Mouse (Mus musculus) neural tube, embryonic 15.5 days (tissue): ENCODE results near the gene Cnp. TPM values are rescaled to one million over a fixed set of nuclear protein-coding genes. Genes with fewer than 3 reads are reported as not detected.

Experiments used
- ATAC-seq: fragments of 200-750 bp; cut with Nextera tagmentation; 2 replicates; pipeline ENCODE4 v1.8.0; 2017; ENCODE audit warnings: mild to moderate bottlenecking, moderate TSS enrichment, moderate library complexity; ENCODE audit not compliant: low FRiP score
- H3K27ac ChIP-seq: fragments of 300-500 bp; sonication (generic); replicated peaks from 2 replicates; pipeline ENCODE4 v1.5.1; 2015; ENCODE audit warnings: mild to moderate bottlenecking, inconsistent platforms
- H3K27me3 ChIP-seq: fragments of 300-500 bp; sonication (generic); replicated peaks from 2 replicates; pipeline ENCODE4 v1.6.1; 2015; ENCODE audit warnings: inconsistent platforms
- H3K36me3 ChIP-seq: fragments of 300-500 bp; sonication (generic); 2 replicates; pipeline ENCODE4 v1.6.1; 2015; ENCODE audit warnings: inconsistent platforms
- H3K4me1 ChIP-seq: fragments of 300-500 bp; sonication (generic); 2 replicates; pipeline ENCODE4 v1.6.1; 2015; ENCODE audit warnings: inconsistent platforms
- H3K4me2 ChIP-seq: fragments of 300-500 bp; sonication (generic); 2 replicates; pipeline ENCODE4 v1.6.1; 2015; ENCODE audit warnings: inconsistent platforms, mild to moderate bottlenecking, moderate library complexity
- H3K4me3 ChIP-seq: fragments of 300-500 bp; sonication (generic); replicated peaks from 2 replicates; pipeline ENCODE4 v1.5.1; 2015; ENCODE audit warnings: mild to moderate bottlenecking, inconsistent platforms
- H3K9ac ChIP-seq: fragments of 300-500 bp; sonication (generic); replicated peaks from 2 replicates; pipeline ENCODE4 v1.6.1; 2015; ENCODE audit warnings: mild to moderate bottlenecking, inconsistent platforms
- H3K9me3 ChIP-seq: fragments of 300-500 bp; sonication (generic); replicated peaks from 2 replicates; pipeline ENCODE4 v1.6.1; 2016; ENCODE audit warnings: inconsistent platforms
- WGBS: fragments of 180-500 bp; shearing (Covaris S2); methylation state at CpG from one replicate; pipeline ENCODE4 v1.1.7; 2015; ENCODE audit warnings: mixed read lengths; 5-methylcytosine and 5-hydroxymethylcytosine counted together
- polyA plus RNA-seq: library from polyadenylated mRNA; unstranded; fragments of >200 nt; fragmentation: Nextera tagmentation; extraction: Ambion mirVana; gene quantifications from 2 replicates; pipeline ENCODE4 v1.2.1, GENCODE M21; 2015

The Cnp gene
- polyA plus RNA-seq, 1 experiment from 2014 or later = 62.0 TPM

DNA sequence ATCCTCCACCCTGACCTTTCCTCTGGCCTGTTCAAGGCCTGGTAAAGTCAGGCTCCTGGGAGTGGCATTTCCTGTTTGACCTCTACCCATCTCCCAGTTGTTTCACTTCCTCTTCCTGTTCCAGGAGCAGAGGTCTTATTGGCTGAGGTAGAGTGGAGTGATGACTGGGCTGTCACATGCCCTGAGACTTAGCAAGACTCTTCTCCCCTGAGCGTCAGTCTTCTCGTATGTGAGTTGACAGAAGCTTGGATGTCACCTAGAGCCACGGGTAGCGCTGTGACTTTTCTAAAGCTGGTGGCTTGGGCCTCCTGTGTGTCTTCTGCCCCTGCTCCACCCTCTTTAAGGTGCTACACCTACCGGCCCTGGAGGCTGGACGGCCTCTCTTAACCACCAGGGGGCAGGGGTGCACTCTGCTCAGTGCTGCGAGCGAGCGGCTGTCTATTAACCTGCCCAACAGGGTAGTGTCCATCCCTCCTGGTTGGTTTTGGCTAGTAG is 52.0 kb downstream of the Cnp start:
- H3K4me2 ChIP-seq = no peak overlapping the region
- H3K4me1 ChIP-seq = peaks cover 36% of the 10 kb centered on the region
- no peak overlapping the region for H3K27ac ChIP-seq
- 26% methylated on average over 9 of the region's 9 CpGs for WGBS
- H3K9ac ChIP-seq = no peak overlapping the region
- H3K9me3 ChIP-seq = no peaks in the 10 kb centered on the region
- peaks cover 22% of the 10 kb centered on the region for H3K36me3 ChIP-seq
- H3K4me3 ChIP-seq = no peak overlapping the region
- H3K27me3 ChIP-seq = no peaks in the 10 kb centered on the region
- ATAC-seq = 0 out of 2 replicates have a peak, but pooled peaks have one; percentile 32

DNA sequence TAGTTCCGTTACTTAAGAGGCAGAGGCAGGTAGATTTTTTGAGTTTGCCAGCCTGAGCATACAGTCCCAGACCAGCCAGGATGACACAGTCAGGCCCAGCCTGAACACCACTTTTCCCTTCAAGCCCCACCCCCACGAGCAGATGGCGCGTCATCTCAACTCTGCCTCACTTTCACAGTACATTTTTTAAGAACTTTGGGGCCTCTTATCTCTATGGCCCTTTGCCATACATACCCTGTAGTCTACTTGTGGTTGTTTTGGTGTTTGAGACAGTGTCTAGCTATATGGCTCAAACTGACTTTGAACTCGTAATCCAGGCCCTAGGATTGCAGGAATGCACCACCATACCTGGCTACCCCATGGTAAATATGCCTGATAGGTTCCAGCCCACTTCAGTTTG is 53.4 kb downstream of the Cnp start:
- H3K4me1 ChIP-seq = peaks cover 31% of the 10 kb centered on the region
- WGBS = 89% methylated on average over 5 of the region's 5 CpGs
- H3K4me3 ChIP-seq = no peak overlapping the region
- no peaks in the 10 kb centered on the region for H3K9me3 ChIP-seq
- no peaks in the 10 kb centered on the region for H3K27me3 ChIP-seq
- H3K27ac ChIP-seq = no peak overlapping the region; the same call in 1 of the 2 replicates
- peaks cover 22% of the 10 kb centered on the region for H3K36me3 ChIP-seq
- no peak overlapping the region for H3K4me2 ChIP-seq
- no peak overlapping the region for H3K9ac ChIP-seq
- no peak for ATAC-seq

DNA sequence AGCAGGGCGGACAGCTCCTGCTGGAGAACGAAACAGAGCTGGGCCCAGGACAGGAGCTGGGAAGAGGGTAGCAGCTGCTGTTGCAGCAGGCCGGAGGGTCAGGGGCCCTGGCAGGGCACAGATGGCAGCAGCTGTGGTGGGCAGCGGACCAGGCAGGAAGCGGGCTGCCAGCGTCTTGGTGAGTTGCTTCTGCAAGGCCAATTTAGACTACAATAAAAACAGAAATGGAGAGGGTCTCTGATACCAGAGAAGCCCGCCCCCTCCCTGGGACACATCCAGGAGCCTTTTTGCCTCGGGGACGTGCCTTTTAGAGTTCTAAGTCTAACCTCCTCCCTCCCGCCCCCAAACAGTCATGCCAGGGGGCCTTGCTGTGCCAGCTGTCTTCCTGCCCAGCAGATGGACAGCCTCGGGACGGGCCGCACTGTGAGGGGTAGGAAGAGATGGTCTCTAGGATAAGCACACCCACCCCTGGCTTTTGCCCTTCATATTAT is 54.2 kb downstream of the Cnp start:
- Histone ChIP-seq H3K9me3 (no peaks in the 10 kb centered on the region), H3K36me3 (peaks cover 22% of the 10 kb centered on the region), H3K27ac (no peak overlapping the region; the same call in 1 of the 2 replicates), H3K4me1 (peaks cover 23% of the 10 kb centered on the region), H3K4me2 (no peak overlapping the region), H3K9ac (0 out of 2 replicates have a peak overlapping the region, but pooled peaks have one; percentile 10), H3K27me3 (no peaks in the 10 kb centered on the region), H3K4me3 (no peak overlapping the region)
- no peak for ATAC-seq
- 22% methylated on average over 13 of the region's 13 CpGs for WGBS

DNA sequence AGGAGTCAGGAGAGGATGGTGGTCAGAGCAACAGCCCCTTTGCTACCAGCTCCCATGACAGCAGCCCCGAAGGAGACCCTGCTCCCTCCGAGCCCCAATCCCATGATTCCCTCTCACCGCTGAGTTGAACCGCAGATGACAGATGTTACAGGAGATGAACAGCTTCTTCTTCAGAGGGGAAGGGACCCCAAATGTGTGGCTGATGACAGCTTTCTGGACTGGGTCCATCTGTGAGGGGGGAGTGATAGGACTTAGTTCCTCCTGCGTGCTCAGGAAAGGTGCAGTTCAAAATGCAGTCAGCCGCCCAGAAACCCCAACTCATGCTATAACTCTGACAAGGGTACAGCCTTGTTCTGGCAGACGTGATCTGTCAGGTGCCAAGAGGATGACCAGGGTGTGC is 59.8 kb downstream of the Cnp start:
- Histone ChIP-seq H3K9me3 (no peaks in the 10 kb centered on the region), H3K27ac (no peak overlapping the region), H3K4me3 (no peak overlapping the region), H3K4me2 (no peak overlapping the region), H3K9ac (no peak overlapping the region), H3K27me3 (peaks cover 22% of the 10 kb centered on the region; the same call in 1 of the 2 replicates), H3K4me1 (no peaks in the 10 kb centered on the region), H3K36me3 (no peaks in the 10 kb centered on the region)
- WGBS = 76% methylated on average over 7 of the region's 7 CpGs
- ATAC-seq = no peak

DNA sequence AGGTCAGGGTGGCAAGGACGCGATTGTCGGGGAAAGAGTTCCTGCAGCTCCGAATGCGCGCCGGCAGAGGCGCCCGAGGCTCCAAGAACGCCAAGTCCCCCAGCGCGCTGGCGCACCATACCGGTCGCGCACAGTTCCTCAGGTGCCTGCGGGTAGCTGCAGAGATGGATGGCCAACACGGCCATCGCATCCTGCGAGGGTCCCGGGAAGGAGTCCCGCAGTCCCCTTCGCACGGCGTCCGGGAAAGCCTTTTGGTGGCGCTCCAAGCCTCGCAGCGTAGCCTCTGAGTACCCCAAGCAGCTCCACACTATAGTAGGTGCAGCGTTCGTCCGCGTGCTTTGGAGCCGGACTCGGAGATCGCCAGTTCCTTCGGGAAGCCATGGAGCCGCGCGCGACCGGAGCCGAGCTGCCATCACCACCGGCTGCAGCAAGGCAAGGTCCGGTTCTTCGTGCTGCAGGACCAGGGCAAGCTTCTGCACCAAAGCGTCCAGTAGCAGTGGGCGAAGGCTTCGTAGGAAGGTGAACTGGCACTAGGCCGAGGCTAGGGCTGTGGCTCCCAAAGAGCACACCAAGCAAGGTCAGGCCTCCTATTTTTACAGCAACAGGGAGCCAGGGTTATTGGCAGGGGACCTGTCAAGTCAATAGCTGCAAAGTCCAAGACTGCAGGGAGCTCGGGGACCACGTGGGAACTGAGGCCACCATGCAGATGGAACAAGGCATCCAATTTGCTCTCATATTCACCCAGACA is 65.6 kb downstream of the Cnp start:
- peak overlapping the region; percentile 14 for H3K27ac ChIP-seq
- peak overlapping the region; percentile 49 for H3K4me3 ChIP-seq
- 8% methylated on average over 52 of the region's 52 CpGs for WGBS
- H3K9ac ChIP-seq = peak overlapping the region; percentile 54
- H3K4me2 ChIP-seq = peak overlapping the region; percentile 89
- peak; percentile 71 for ATAC-seq
- peaks cover 26% of the 10 kb centered on the region for H3K4me1 ChIP-seq
- peaks cover 22% of the 10 kb centered on the region; the same call in 1 of the 2 replicates for H3K27me3 ChIP-seq
- H3K9me3 ChIP-seq = no peaks in the 10 kb centered on the region
- no peaks in the 10 kb centered on the region for H3K36me3 ChIP-seq

Other genes starting within 250 kb of the Cnp start
- 0.75 TPM in 1 of 2 replicates, not detected in the other for gene Gast, start 240.5 kb upstream of the Cnp start, polyA plus RNA-seq
- gene Hap1, start 218.8 kb upstream of the Cnp start, polyA plus RNA-seq = 233 and 264 TPM in 2 replicates
- 58.2 and 74.6 TPM in 2 replicates for gene Jup, start 177.1 kb upstream of the Cnp start, polyA plus RNA-seq
- gene P3h4, start 160.1 kb upstream of the Cnp start, polyA plus RNA-seq = 24.3 and 24.4 TPM in 2 replicates
- gene Fkbp10, start 159.2 kb upstream of the Cnp start, polyA plus RNA-seq = 29.8 and 38.9 TPM in 2 replicates
- 118 and 121 TPM in 2 replicates for gene Nt5c3b, start 133.1 kb upstream of the Cnp start, polyA plus RNA-seq
- gene Klhl10, start 133.0 kb upstream of the Cnp start, polyA plus RNA-seq = 0.83 and 0.84 TPM in 2 replicates
- gene Klhl11, start 102.2 kb upstream of the Cnp start, polyA plus RNA-seq = 9.1 and 10.1 TPM in 2 replicates
- 213 and 218 TPM in 2 replicates for gene Acly, start 46.9 kb upstream of the Cnp start, polyA plus RNA-seq
- gene Ttc25, start 29.3 kb upstream of the Cnp start, polyA plus RNA-seq = 1.2 and 2.1 TPM in 2 replicates
- 90.1 and 96.3 TPM in 2 replicates for gene Nkiras2, start 44.3 kb downstream of the Cnp start, polyA plus RNA-seq
- gene Dnajc7, start 45.3 kb downstream of the Cnp start, polyA plus RNA-seq = 287 and 298 TPM in 2 replicates
- 0.77 TPM in 2 replicates for gene Zfp385c, start 117.6 kb downstream of the Cnp start, polyA plus RNA-seq
- gene Dhx58, start 129.4 kb downstream of the Cnp start, polyA plus RNA-seq = 2.7 and 4.4 TPM in 2 replicates
- gene Kat2a, start 137.6 kb downstream of the Cnp start, polyA plus RNA-seq = 64.4 and 67.2 TPM in 2 replicates
- 0.43 TPM in 1 of 2 replicates, not detected in the other for gene Hspb9, start 138.9 kb downstream of the Cnp start, polyA plus RNA-seq
- gene Rab5c, start 163.3 kb downstream of the Cnp start, polyA plus RNA-seq = 41.8 and 49.8 TPM in 2 replicates
- gene Kcnh4, start 185.0 kb downstream of the Cnp start, polyA plus RNA-seq = 6.0 and 9.0 TPM in 2 replicates
- gene Hcrt, start 188.0 kb downstream of the Cnp start, polyA plus RNA-seq = 0.33 and 0.75 TPM in 2 replicates
- 8.5 and 9.9 TPM in 2 replicates for gene Ghdc, start 196.1 kb downstream of the Cnp start, polyA plus RNA-seq